Mouse (Mus musculus): ENCODE data around the gene Msmp.

- TF ChIP-seq HCFC1 (IDR thresholded peaks at IDR 0.05; ENCODE audit: borderline replicate concordance, insufficient read depth, low read length): no peak
- TF ChIP-seq ZNF384 (IDR thresholded peaks at IDR 0.05; ENCODE audit: low read depth, low read length): no peak
- TF ChIP-seq ZC3H11A (IDR thresholded peaks at IDR 0.05; ENCODE audit: borderline replicate concordance, low read depth, low read length): no peak
- TF ChIP-seq CHD2 (IDR thresholded peaks at IDR 0.05; ENCODE audit: low read depth, low read length): no peak
- TF ChIP-seq MAFK (IDR thresholded peaks at IDR 0.05; ENCODE audit: insufficient read depth, low read depth, low read length): no peak
These were observed 12.8 kb downstream of the Msmp start for GRCm38 (mm10) chr4:43571395-43572045.

All from ES-E14 (cell line).